Mouse (Mus musculus): Measurements from ENCODE around the gene Rnf168. TPM values are rescaled to one million over a fixed set of nuclear protein-coding genes. Genes with fewer than 3 reads are reported as not detected.

The Rnf168 gene
- polyA plus RNA-seq (2017; shearing (Covaris generic)), result 21.6 TPM

GRCm38 (mm10) chr16:32277308-32278256, at the start of gene Rnf168:
Gene Rnf168 (plus strand): TSS chr16:32277459.

GRCm38 (mm10) chr16:32246952-32247370, 30.3 kb upstream of the Rnf168 start, which contains the start of the genes Fbxo45 and Wdr53:
Gene Fbxo45 (minus strand): TSS chr16:32247158.
Gene Wdr53 (plus strand): TSS chr16:32247227.

GRCm38 (mm10) chr16:32271291-32271690, 6.0 kb upstream of the Rnf168 start, which contains the start of gene Smco1:
Gene Smco1 (plus strand): TSS chr16:32271468.

GRCm38 (mm10) chr16:32332040-32332555, 54.8 kb downstream of the Rnf168 start, which contains the start of gene Ubxn7:
Gene Ubxn7 (plus strand): TSS chr16:32332257.

Other genes starting within 250 kb of the Rnf168 start
- 127 TPM for gene Pak2, start 198.1 kb upstream of the Rnf168 start, polyA plus RNA-seq (2017; shearing (Covaris generic))
- 69.8 TPM for gene Pigx, start 177.7 kb upstream of the Rnf168 start, polyA plus RNA-seq (2017; shearing (Covaris generic))
- 7.2 TPM for gene Cep19, start 177.7 kb upstream of the Rnf168 start, polyA plus RNA-seq (2017; shearing (Covaris generic))
- 29.7 TPM for gene Nrros, start 111.9 kb upstream of the Rnf168 start, polyA plus RNA-seq (2017; shearing (Covaris generic))
- gene Bex6, start 97.6 kb upstream of the Rnf168 start, polyA plus RNA-seq (2017; shearing (Covaris generic)), result not detected
- gene Fbxo45, start 30.3 kb upstream of the Rnf168 start, polyA plus RNA-seq (2017; shearing (Covaris generic)), result 10.9 TPM
- gene Wdr53, start 30.2 kb upstream of the Rnf168 start, polyA plus RNA-seq (2017; shearing (Covaris generic)), result 10.2 TPM
- gene Smco1, start 6.0 kb upstream of the Rnf168 start, polyA plus RNA-seq (2017; shearing (Covaris generic)), result not detected
- 40.2 TPM for gene Ubxn7, start 54.8 kb downstream of the Rnf168 start, polyA plus RNA-seq (2017; shearing (Covaris generic))
- gene Tm4sf19, start 123.0 kb downstream of the Rnf168 start, polyA plus RNA-seq (2017; shearing (Covaris generic)), result not detected
- gene Tctex1d2, start 142.2 kb downstream of the Rnf168 start, polyA plus RNA-seq (2017; shearing (Covaris generic)), result 2.8 TPM
- 12.5 TPM for gene Pcyt1a, start 153.5 kb downstream of the Rnf168 start, polyA plus RNA-seq (2017; shearing (Covaris generic))
- gene Slc51a, start 210.4 kb downstream of the Rnf168 start, polyA plus RNA-seq (2017; shearing (Covaris generic)), result not detected
- gene Zdhhc19, start 218.8 kb downstream of the Rnf168 start, polyA plus RNA-seq (2017; shearing (Covaris generic)), result not detected

All from effector memory CD4-positive, alpha-beta T cell, adult 5 months (primary cell).